Mouse (Mus musculus) embryonic fibroblast, embryonic 13.5 days (primary cell): ENCODE measurements at regions not wholly inside any gene's neighbourhood (a gene's known extent, or its start where the extent isn't known, plus 50 kb on each side); places are given as distances from the start of the nearest gene placed in this dataset.

ENCODE experiments used
- CTCF ChIP-seq: IDR thresholded peaks from 2 replicates; pipeline ENCODE4 v1.5.1; 2011; ENCODE audit warnings: mild to moderate bottlenecking, control low read depth, low read length, moderate library complexity, borderline replicate concordance; ENCODE audit not compliant: insufficient read depth
- POLR2A ChIP-seq: IDR thresholded peaks from 2 replicates; pipeline ENCODE4 v1.6.1; 2011; ENCODE audit warnings: low read depth, mild to moderate bottlenecking, control low read depth, low read length, moderate library complexity

DNA sequence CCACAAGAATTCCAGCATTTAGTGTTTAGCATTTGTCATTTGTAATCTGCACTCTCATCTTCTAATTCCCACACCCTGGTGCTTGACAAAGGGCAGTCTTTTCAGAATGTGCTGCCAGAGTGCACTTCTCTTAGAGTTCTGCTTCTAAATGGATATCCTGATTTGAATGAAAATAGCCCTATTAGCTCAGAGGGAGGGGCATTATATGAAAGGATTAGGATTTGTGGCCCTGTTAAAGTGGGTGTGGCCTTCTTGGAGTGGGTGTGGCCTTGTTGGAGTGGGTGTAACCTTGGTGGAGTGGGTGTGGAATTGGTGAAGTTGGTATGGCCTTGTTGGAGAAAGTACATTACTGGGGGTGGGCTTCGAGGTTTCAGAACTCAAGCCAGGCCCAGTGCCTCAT is 137.7 kb upstream of the Adamts16 start:
- TF ChIP-seq CTCF, result no peak
- no peak for TF ChIP-seq POLR2A
